ENCODE assay signal across 31 mouse cellular contexts in the genomic region with DNA sequence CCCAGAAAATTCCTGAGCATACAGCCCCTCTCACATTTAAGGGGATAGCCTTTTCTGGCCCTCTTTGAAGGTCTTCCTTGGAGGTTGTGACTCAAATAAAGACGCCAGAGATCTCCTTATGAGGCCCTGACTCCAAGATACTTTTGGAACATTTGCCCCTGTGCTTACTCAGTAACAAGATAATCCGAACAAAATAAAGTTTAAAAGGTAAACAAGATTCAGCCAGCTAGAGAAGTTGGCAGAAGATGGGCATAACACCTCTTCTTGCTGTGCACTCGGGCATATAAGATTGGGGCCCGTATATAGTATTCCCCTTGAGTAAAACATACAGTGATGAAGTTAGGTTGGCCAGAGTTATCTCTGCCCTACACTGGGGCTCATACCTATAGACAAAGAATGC. TPM values are rescaled to one million over a fixed set of nuclear protein-coding genes. Genes with fewer than 3 reads are reported as not detected.
"Had no signal": no experiment of that assay in that cellular context is flagged by ENCODE, and none has a peak within 500 bp of the region (broad histone marks: within the 10 kb centered on the region; RNA-seq: fewer than 3 reads in every experiment).

No protein-coding gene starts in this region.

- ATAC-seq: hindbrain, postnatal 0 days; intestine, embryonic 16.5 days; liver, postnatal 0 days had no signal

- H3K9me3 ChIP-seq: heart, embryonic 13.5 days; heart, embryonic 15.5 days; hindbrain, embryonic 13.5 days; hindbrain, embryonic 15.5 days; limb, embryonic 12.5 days; liver, embryonic 13.5 days; liver, embryonic 15.5 days had no signal

- H3K36me3 ChIP-seq: heart, embryonic 13.5 days; heart, embryonic 15.5 days; limb, embryonic 12.5 days; liver, embryonic 13.5 days; liver, embryonic 15.5 days had no signal

- H3K4me1 ChIP-seq: heart, embryonic 13.5 days; heart, embryonic 15.5 days; liver, embryonic 13.5 days; liver, embryonic 15.5 days had no signal

- DNase-seq: gastrocnemius, postnatal 14 days; gastrocnemius, postnatal 36 days; heart, adult 2 months; heart, postnatal 14 days; heart, postnatal 36 days; kidney, adult 18-20 months; kidney, postnatal 14 days; layer of hippocampus, adult 9-11 months; layer of hippocampus, postnatal 36 days; left cerebral cortex, postnatal 4 days; liver, embryonic 13.5 days; liver, postnatal 0 days had no signal

- H3K9ac ChIP-seq: heart, embryonic 13.5 days; heart, embryonic 15.5 days; hindbrain, embryonic 13.5 days; hindbrain, embryonic 15.5 days; limb, embryonic 12.5 days; liver, embryonic 13.5 days; liver, embryonic 15.5 days; liver, postnatal 0 days had no signal

- H3K27me3 ChIP-seq: heart, embryonic 13.5 days; heart, embryonic 15.5 days; hindbrain, embryonic 13.5 days; hindbrain, embryonic 15.5 days; limb, embryonic 12.5 days; liver, embryonic 13.5 days; liver, embryonic 15.5 days had no signal

- H3K27ac ChIP-seq: heart, adult 2 months; heart, embryonic 13.5 days; heart, embryonic 15.5 days; hindbrain, embryonic 13.5 days; hindbrain, embryonic 15.5 days; hindbrain, postnatal 0 days; kidney, postnatal 0 days; limb, embryonic 12.5 days; liver, embryonic 13.5 days; liver, embryonic 15.5 days had no signal

- H3K4me2 ChIP-seq: heart, embryonic 11.5 days; heart, embryonic 13.5 days; heart, embryonic 15.5 days; hindbrain, embryonic 13.5 days; hindbrain, embryonic 15.5 days; limb, embryonic 12.5 days; liver, embryonic 13.5 days; liver, embryonic 15.5 days had no signal

- H3K4me3 ChIP-seq: heart, adult 2 months; heart, embryonic 13.5 days; heart, embryonic 15.5 days; hindbrain, embryonic 13.5 days; hindbrain, embryonic 15.5 days; limb, embryonic 12.5 days; liver, embryonic 13.5 days; liver, embryonic 15.5 days had no signal

RNA-seq across cellular contexts. Expression of a gene that starts 55.6 kb away (rescaled TPM):
- total RNA-seq: gastrocnemius, adult 18-20 months; gastrocnemius, adult 8-10 months; gastrocnemius, postnatal 14 days; gastrocnemius, postnatal 36 days; heart, adult 2 months; heart, postnatal 14 days; hematopoietic stem cell, adult 5-6 weeks; hindbrain, postnatal 0 days; layer of hippocampus, postnatal 36 days; left cerebral cortex, adult 18-20 months; liver, adult 2 months had no signal
- polyA plus RNA-seq: gonadal fat pad, adult 2 months; heart, embryonic 15.5 days; heart, postnatal 0 days; hindbrain, embryonic 11.5 days; hindbrain, embryonic 15.5 days; kidney, postnatal 0 days; large intestine, adult 2 months; limb, embryonic 12.5 days; liver, adult 2 months; liver, embryonic 13.5 days; liver, postnatal 0 days had no signal
